Mouse (Mus musculus) liver (tissue): ENCODE results near the gene Set.

ENCODE experiments used
- DNase-seq: peaks from one replicate; pipeline ENCODE4 v3.0.0-alpha.2; 2020; ENCODE audit warnings: mixed read lengths

Gene Set

DNA sequence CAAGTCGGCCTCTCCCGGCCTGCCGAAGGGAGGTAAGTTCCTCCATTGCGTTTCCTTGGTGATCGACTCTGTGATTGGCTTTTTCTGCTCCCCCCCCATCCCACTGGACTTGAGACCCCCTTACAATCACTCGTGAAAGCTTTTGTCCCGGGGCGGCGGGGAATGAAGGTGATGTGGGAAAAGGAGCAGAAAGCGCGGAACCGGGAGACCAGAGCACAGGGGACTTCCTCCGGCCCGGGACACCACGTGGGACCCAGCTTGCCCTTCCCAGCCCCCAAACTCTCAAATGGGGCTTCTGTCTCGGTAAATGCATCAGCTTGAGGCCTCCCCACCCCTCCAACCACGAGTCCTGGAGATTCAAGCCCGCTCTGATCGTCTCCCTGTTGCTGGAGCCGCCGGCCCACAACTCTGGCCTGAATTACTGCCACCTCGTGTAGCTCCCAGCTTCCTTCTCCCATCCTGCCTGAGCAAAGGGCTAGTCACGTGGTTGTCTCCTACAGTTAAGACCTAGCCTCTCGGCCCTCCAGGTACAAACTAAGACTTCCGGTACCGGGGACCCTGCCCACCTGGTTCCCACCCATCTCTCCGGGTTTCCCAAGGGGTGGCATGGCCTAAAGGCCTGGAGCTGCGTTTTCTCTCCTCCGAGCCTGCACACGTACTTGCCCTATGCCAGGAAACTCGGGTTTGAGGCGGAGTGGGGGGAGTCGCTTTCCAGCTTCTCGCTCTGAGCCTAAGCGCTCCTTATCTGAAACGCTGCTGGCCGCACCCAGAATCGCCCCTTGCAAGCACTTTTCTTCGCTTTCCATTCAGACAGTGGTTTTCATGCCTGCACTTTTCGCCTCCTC is 5.3 kb downstream of the Set start:
- DNase-seq: peak; percentile 81

DNA sequence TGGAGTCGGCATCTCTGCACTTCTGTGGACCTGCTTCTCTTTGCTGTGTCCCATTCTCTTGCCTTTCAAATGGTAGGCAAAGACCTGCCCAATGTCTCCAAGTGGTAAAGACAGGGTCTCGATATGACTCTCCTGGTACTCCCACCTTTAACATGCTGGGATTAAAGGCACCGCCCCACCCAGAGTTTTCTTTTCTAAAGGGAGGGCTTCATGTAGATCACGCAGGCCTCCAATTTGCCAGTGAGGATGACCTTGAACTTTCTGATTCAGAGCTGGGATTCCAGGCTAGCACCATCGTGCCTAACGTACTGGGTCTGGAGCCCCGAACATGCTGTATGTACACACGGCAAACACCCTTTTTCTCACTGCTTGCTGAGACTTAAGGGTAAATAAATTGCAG is 6.1 kb downstream of the Set start:
- DNase-seq: no peak

DNA sequence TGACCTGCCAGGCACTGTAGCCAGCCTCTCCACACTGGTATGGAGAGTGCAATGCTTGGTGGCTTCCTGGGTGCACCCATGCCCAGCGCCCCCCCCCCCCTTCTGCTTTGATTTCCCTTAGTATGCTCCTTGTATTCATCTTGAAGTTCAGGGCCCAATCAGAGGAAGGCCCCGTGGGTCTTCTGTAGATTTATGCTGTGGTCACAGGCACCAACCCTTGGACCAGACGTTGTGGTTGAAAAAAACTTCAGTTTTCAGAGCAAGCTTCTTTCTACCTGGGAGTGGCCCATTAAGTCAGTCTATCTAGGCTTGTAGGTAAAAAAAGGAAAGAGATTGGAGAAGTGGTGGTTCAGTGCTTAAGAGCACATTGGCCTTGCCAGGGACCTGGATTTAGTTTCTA is 6.6 kb downstream of the Set start:
- DNase-seq: no peak

DNA sequence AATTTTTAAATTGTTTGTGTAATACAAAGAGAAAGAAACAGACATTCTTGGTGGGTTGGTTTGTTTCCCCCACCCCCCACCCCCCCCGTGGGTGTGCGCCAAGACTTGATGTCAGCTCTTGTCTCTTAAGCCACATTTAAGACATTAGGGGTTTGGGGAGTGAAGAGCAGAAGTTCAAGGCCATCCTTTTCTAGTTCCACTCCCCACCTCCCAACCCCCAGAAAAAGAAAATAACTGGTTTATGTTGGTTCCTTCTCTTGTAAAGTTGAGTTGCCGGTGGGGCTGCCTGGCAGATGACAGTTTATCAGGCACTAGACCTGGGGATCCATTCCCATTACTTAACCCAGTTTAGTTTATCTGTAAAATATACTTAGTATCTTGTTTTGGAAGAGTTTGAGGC is 7.1 kb downstream of the Set start:
- DNase-seq: no peak

DNA sequence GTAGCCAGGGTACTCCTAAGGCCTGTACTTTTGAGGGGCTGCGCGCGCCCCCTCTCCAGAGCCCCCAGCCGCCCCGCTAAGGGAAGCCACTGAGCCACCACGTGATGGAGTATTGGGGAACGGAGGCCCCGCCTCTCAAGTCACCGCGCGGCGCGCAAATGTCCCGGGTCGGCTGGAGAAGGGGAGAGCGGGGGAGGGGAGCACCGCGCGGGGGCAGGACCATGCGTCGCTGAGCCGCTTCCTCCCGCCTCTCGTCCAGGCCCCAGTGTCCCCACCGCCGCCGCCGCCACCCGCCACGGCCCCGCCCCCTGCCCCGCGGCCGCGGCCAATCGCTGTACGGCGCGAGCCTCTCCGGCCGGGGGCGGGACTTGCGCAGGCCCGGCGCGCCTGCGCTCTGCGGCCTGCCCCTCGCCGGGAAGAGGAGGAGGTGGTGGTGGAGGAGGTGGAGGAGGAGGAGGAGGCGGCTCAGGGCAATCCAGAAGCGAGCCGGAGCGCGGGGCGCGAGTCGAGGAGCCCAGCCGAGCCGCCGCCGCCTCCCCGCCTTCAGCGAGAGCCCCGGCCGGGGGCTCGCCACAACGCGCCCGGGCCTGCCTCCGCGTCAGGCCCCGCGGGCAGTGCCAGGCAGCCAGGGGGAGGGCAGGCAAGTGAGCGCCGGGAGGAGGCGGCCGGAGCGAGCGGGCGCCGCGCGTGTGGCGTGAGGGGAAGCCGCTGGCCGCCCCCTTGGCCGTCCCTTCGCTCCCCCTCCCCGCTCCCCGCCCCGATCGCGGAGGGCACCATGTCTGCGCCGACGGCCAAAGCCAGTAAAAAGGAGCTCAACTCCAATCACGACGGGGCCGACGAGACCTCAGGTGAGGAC is 9.1 kb downstream of the Set start:
- peak; percentile 97 for DNase-seq

DNA sequence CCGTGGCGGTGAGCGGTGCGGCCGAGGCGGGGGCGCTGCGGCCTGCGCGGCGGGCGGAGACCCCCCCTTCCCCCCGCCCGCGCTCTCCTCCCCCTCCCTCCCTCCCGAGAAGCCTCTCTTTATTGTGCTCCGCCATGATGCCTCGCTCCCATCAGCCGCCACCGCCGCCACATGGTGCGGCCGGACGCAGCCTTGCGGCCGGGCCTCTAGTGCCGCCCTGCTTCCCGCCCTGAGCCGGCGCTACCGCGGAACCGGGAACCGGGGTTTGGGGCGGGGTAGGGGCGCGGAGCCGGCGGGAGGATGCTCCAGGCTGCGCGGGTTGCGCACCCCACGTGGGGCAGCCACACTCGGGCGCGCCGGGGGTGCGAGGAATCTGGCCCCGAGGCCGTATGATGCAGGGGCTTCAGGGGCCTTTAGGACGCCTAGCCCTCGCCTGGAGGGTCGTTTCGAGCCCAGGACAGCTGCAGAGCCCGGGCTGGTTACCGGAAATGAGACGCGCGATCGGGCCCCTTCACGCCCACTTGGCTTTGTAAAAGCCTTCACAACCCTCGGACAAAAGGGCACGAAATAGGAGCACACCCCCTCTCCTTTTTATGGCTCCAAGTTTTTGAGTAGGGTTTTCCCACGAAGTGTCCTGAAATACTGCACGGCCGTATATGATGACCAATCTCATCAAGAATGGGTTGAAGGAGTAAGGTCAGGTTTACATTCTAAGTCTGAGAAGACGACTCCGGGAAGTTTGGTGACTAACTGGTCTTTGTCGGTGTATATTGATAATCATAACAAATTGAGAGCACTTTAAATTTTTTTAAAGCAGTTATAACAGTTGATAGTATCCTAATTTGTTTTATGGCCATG is 10.1 kb downstream of the Set start:
- DNase-seq: peak; percentile 58

DNA sequence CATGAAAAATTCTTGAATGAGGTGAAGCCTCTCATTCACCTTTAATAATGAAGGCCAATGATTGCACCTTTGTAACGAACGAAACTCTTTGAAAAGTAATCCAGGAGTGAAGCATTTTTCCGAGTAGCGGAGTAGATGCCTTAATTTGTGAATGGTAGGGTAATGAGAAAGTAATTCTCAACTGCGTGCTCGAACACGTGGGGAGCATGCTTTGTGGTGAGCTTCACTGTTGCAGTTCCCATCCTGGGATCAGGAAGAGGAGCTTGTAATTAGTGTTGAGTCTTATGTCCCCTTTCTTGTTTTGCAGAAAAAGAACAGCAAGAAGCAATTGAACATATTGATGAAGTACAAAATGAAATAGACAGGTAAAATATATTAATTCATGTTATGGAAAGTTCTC is 10.8 kb downstream of the Set start:
- DNase-seq: no peak

DNA sequence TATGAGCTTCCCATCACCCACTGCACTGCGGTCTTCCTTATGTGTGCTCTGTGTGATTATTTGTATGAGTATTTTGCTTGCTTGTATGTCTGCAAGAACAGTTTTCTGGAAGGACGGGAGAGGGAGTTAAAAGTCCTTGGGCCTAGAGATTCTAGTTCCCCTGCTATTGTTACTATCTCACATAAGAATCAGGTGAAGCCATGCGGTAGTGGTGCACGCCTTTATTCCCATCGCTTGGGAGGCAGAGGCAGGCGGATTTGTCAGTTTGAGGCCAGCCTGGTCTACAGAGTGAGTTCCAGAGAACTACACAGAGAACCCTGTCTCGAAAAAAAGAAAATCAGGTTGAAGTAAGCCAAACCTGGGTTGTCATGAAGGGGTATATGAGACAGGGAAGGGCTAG is 15.7 kb downstream of the Set start:
- DNase-seq: no peak

DNA sequence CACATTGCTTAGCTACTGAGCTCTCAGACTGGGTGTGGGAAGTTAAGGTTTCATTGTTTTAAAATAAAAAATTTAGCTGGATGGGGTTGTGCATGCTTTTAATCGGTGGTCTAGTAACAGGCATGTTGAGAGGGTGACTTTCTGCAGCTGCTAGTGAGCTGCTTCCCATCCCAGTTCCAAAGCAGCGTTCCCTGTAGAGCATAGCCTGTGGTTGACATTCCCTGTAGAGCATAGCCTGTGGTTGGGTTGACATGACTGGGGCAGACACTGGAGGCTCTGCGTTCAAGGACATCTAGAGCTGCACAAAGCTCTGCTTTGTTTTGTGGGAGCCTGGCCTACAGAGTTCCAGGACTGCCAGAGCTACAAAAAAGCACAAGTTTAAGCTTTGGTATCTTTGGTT is 16.1 kb downstream of the Set start:
- DNase-seq: no peak

DNA sequence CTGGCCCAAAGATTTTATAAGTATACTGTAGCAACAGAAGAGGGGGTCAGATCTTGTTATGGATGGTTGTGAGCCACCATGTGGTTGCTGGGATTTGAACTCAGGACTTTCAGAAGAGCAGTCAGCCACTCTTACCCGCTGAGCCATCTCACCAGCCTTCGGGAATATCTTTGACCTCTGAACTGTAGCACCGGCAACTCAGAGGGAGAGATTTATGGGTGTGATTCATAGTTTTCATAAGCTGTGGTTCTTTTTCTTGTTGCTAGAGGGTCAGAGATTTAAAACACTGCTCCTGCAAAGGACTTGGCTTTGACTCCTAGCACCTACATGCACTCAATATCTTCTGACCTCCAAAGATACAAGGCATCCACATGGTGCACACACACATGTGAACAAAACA is 18.4 kb downstream of the Set start:
- no peak for DNase-seq

DNA sequence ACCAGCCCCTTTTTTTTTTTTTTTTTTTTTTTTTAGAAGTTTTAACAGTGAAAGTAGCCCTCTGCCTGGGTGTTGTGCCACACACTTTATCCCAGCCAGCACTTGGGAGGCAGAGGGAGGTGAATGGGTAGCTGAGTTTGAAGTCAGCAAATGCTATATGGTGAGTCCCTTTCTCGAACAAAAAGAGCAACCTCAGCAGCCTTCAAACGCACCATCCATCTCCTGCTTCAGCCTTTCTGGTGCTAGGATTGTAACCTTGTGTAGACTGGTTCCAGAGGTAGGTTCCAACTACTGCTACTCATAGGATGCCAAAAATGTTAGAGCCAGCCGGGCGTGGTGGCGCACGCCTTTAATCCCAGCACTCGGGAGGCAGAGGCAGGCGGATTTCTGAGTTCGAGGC is 19.3 kb downstream of the Set start:
- no peak for DNase-seq

DNA sequence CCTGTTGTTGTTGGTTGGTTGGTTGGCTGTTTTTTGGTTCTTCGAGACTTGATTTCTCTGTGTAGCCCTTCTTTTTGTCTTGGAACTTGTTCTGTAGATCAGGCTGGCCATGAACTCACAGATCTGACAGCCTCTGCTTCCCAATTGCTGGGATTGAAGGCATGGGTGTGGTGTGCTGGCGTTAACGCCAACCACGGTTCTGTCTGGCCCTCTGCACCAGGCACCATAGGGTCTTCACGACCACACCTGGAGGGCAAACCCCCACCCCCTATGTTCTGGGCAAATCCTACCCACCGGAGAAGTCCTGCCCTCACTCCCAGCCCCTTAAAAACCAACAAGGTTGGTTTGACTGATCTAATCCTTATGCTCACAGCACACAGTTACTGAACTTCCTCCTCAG is 19.8 kb downstream of the Set start:
- no peak for DNase-seq

DNA sequence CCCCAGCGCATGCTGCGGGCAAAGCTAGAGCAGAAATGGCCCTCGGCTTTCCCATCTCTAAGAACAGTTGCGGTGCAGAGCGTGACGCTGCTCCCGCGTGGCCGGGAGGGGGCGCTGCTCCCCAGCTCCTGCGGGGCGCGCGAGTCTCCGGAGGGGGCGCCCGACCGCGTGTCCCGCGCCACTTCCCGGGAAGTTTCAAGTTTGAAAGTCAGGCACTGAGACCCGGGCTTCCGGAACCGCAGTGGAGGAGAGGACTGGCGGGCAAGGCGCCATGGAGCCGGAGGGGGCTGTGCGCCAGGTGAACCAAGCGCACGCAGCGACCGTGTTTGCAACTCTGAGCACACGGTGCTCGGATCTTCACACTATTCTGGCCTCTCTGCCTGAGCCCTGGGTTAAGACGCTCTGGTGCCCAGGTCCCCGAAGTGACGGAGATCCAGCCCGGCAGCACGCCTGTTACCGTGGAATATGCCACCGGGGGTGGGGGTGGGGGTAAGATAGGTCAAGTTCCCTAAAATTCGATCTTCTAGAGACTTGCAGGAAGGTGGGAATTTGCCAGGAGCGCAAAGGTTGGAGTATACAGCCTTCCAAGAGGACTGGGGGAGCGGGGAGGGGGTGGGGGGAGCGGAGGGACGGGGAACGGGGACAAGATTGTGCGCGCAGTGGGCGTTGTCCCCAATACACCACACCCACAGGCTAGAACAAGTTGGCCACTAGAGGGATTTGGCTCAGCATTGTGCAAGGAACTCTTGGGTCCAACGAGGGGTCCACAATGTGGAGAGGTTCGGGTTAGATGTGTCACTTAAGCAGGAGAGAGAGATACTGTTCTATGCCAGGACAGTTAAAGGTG is 20.5 kb downstream of the Set start, which contains the start of gene Pkn3:
Gene Pkn3, plus strand, starts transcription at position 183 of the 847 bp plus-strand sequence.
- DNase-seq: peak; percentile 84

DNA sequence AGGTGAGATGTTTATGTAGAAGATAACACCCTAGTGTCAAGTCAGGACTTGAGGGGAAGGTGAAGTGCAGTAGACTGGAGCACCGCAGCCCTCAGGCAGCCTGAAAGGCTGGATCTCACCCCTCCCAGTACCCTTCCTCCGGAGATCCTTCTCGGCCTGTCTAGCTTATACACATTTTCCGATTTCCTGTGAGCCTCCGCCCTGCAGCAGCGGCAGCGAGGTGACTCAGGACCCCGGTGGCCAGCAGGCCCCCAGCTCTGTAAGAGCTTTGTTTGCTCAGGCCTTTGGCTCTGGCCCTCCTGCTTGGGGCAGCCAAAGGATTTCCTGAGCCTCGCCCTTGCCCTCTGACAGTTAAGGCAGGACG is 21.2 kb downstream of the Set start:
- DNase-seq: no peak

DNA sequence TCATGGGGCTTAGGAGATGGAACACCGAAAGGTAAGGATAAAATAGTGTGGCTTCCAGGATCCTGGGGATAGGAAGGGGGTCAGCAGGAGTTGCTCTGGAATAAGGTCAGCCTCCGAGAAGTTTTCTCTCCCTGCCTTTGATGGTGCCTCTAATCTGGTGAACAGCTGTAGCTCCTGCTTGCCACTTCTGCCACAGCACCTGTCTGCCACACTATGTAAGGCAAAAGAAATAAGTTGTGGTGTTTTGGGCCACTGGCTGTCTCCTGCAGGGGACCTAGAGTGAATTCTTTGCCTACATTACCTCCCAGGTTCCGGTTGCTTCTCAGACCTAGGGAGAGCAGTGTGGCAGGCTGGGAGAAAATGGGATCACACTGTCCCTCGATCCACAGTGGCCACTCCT is 21.6 kb downstream of the Set start:
- no peak for DNase-seq

DNA sequence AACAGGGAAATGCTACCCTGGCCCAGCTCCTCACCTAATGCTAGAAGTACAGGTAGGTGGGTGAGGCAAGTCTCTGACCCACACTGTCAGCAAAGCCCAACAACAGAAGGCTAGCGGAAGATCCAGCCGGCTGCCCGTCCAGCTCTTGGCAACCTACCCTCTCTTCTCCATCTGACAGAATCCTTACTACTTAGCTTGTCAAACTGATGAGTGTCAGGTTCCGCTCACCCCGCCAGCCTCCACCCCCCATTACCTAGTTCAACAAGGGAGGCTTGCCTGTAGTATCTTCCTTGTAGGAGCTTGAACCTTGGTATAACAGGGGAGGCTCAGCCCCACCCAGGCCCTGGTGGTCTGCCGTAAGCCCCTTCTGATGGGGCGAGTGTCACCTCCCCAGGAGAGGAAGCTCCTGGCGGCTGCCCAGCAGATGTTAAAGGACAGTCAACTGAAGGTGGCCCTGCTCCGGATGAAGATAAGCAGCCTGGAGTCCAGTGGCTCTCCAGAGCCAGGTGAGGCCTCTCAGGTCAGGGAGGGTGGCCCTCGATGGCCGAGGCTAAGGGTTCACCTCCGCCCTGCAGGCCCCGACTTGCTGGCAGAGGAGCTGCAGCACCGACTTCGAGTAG is 23.1 kb downstream of the Set start:
- DNase-seq: no peak

DNA sequence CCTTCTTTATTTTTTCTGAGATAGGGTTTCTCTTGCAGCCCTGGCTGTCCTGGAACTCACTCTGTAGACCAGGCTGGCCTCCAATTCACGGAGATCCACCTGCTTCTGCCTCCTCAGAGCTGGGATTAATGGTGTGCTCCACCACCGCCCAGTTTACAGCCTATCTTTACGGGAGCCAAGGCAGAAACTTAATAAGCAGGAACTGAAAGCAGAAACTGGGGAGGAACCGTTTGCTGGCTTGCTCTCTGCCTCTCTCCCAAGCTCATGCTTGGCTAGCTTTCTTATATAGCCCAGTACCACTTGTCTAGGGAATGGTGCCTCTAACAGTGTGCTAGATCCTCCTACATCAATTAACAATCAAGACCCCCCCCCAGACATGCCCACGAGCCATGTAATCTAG is 26.9 kb downstream of the Set start:
- no peak for DNase-seq

DNA sequence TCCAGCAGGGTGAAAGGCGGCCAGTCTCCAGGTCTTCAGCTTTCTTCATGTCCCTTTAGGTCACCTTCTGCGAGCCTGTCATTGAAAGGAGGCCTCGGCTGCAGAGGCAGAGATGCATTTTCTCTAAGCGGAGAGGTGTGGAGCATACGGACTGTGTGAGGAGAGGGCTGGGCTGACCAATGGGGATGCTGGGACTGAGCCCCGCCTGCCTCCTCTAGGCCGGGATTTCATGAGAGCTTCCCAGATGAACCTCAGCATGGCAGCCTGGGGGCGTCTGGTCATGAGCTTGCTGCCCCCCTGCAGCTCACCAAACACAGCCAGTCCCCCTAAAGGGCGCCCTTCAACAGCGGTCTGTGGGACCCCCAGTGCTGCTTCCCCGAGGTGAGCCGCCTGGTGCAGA is 27.5 kb downstream of the Set start:
- no peak for DNase-seq

DNA sequence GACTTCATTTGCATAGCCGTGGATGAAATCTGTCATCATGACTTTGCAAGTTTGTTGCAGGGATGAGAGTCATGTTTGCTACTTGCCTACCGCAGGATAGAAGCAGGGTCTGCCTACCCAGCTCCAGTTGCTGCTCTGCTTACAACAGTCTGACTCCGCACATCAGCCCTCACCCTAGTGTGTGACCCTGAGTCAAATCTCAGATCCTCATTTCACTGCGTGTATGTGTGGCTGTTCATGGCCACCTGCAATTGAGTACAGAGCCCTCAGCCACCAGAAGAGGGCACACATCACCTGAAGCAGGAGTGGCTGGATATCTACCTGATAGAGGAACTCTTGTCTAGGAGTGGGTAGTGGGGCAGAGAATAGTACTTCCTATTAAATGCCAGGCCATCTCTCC is 30.1 kb downstream of the Set start:
- no peak for DNase-seq

DNA sequence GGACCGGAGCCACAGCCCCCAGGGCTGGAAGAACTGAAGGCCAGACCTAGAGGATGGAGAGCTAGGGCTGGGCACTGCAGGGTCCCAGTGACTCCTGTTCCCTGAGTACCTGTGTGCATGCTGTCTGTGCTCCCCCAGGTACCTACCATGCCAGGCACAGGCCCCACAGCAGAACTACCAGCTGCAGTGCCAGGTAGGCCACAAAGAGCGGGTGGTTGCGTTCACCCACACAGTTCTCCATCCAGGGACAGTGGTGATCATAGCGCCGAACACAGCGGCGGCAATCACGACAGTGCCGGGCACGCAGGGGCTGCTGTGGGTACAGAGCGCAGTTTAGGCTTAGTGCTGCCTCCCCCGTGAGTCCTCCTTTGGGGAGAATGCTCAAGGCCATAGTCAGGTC is 34.3 kb downstream of the Set start:
- DNase-seq: no peak

DNA sequence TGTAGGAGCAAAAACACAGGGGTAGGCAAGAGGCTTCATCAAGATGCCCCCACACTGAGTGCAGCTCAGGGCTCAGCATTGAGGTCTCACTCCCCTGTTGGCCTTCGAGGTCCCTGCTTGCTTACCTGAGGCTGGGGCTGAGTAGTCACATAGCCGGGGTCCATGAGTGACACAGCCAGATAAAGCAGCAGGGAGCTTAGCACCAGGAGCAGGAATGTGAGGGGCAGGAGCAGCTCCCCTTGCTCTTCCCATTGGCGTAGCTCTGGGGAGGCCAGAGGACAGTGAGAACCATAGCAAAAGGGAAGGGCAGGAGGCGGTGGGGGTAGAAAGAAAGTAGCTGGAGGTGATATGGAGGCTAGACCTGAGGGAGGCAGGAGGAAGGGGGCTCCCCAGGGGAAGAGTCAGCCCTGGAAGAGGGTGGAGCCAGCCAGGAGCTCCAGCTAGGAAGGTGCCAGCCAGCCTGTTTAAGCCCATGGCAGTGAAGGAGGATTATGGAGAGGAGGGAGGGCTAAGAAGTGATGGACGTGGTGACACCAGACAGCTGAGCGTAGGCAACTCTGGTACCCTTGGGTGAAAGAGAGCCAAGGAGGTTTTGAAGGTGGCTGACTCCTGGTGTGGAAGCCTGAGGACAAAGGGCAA is 35.2 kb downstream of the Set start:
- DNase-seq: no peak
